Mouse (Mus musculus) spleen, adult 12 weeks (tissue): ENCODE measurements around the gene Zic2.
"Not testable (repeated sequence)": the region's sequence is repeated elsewhere in the genome, so short reads cannot be mapped to it uniquely, and the experiment has no call there.

Experiments
- DNase-seq: peaks from one replicate; pipeline ENCODE4 v3.0.0; 2022; ENCODE audit warnings: low spot score

Zic2 gene

DNA sequence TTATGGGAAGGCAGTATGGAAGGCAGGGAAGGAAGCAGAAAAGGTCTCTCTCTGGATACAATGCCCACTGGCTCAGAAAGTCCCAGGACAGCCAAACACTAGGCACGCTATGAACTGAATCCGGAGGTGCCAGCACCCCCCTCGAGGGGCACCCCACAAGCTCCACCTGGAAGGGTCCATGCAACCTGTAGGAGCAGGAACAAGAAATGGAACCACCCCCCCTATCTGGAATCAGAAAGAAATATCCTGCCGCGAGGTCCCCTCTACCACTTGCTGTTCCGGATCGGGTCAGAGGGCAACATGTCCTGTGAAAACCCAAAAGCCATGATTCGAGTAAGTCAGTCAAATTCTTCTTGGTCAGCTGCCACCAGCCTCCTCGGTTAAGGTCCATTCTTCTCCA lies 13.3 kb upstream of the Zic2 start:
- no peak for DNase-seq

DNA sequence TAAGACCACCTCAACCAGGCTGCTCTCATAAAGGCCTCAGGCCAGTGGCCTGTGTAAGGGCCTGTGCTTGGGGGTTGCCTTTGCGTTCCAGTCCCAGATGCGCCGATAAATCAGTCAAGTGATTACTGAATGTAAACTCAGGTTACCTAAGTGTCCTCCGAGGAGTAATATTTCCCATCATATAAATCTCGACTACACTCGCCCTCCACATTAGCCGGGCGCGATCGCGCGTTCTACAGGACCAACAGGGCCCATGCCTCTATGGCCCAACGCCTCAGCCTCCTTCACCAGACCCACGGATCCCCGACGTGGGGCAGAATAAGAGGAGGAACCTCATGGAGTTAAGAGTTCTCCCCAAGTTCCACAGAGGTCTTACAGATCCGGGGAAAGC lies 12.6 kb upstream of the Zic2 start:
- no peak for DNase-seq

DNA sequence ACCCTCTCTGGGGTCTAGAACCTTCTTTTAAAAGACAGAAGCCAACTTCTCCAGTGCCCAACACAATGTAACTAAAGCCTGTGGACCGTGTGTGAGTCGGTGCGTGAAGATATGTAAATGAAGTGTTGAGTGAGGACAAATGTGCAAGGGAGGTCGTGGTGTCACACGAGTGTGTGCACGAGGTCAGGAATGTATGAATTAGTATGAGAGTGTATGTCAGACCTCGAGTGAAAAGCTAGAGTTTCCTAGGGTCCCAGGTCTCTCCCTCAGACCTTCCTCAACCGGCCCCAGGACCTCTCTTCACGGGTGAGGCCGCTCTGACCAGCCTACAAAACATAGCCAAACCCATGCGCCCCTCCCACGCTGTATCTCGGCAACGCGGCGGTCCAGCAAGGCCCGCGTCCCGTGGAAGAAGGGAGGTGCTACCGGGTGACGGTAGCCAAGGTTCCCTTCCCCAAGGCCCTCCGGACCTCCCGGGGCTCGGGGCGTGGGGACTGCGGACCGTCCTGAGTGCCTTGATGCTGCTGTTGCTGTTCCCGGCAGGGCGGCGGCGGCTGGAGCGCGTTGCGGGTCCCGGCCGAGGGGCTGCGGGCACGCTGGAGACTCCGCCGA lies 12.0 kb upstream of the Zic2 start:
- no peak for DNase-seq

DNA sequence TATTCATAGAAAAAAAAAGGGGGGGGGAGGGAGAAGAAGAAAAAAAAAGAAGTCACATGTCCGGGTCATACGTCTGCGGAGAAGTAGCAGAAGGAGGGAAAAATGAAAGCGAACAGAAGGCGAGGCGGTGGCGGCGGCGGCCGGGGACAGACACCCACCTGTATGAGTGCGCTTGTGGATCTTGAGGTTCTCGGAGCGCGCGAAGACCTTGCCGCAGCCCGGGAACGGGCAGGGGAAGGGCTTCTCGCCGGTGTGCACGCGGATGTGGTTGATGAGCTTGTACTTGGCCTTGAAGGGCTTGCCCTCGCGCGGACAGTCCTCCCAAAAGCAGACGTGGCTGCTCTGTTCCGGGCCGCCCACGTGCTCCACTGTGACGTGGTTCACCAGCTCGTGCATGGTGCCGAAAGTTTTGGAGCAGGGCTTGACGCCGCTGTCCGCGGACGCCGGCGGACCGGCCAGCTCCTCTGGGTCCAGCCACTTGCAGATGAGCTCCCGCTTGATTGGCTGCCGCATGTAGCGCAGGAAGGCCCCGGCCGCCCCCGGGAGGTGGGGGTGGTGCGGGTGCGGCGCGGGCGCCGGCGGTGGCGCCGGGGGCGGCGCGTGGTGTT lies 11.4 kb upstream of the Zic2 start:
- DNase-seq, result not testable (repeated sequence)

DNA sequence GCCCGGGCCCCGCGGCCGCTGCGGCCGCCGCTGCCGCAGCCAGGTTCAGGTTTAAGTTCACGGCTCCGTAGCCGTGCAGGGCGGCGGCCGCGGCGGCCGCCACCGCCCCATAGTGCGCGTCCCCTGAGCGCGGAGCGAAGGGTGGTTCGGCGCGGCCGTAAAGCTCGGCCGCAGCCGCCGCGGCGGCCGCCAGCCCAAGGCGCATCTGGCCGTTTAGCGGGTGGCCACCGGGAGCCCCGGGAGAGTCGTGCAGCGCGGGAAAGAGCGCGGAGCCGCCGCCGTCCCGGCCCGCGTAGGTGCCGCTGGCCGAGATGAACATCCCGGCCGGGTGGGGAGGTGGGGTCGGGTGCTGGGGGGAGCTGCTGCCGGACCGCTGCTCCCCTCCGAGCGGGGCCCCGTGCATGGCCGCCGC lies 10.9 kb upstream of the Zic2 start:
- no peak for DNase-seq

DNA sequence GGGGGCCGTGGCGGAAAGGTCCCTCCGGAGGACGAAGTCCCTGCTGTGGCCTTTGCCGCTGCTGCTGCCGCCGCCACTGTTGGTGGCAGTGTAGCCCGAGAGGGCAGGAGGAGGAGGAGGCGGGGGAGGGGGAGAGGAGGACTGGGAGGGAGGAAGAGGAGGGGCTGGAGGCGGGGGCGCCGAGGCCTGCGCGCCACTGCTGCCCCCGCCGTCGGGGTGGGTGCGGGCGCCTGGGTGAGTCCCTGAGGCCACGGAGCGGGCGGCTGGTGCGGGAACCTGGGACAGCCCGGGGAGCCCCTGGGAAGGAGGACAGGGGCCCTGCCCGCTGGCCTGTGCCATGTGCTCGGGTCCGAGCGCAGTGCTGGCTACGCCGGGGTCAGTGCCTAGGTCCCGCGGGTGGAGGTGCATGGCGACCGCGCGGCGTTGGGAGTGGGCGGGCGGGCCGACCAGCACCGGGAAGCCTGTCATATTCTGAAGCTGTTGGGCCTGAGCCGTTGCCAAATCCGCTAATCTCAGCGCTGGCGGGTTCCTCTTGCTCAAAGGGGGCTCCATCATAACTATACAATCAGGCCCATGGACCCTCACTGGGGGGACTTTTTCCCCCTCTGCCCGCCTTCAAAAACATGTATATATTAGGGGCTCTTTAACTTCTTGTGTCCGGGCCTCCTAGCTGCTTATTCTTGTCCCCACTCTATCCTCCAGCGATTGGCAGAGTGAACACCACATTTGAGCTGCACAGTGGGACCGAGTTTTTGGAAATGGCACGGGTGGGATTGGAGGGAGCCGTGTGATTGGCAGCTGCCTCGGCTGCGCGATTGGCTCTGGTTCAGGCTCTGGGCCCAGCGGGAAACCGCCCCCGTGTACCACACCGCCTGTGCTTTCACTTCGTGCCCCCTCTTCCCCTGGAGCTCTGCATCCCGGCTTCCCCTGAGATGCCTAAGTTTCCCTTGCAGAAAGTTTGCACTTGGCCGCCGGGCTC lies 10.2 kb upstream of the Zic2 start, which contains the start of gene Zic5:
Gene Zic5 (minus strand): TSS at position 915 of the 979 bp plus-strand sequence.
- no peak for DNase-seq

DNA sequence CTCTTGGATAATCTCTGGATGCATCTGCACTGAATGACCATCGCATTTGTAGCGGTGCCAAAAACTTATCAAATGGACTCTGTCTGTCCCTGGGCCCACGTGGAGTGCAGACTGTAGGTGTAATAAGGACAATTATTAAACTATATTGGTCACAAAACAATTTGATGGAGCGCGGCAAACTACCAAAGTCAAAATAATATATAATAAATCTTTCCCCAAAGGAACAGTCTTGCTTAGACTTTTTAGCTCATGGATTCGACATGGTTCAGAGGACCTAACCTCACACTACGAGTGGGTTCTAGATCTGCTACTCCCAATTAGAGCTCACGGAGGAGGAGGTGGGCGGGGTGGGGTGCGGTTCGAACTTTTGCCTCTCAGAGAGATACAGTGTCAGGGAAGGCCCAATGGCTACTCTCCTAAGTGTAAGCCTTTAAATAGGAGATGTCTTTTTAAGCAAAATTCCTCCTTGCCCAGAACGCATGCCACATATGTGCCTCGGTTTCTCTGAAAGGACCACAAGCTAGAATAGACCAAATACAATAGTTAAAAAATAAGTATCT lies 9.2 kb upstream of the Zic2 start:
- no peak for DNase-seq

DNA sequence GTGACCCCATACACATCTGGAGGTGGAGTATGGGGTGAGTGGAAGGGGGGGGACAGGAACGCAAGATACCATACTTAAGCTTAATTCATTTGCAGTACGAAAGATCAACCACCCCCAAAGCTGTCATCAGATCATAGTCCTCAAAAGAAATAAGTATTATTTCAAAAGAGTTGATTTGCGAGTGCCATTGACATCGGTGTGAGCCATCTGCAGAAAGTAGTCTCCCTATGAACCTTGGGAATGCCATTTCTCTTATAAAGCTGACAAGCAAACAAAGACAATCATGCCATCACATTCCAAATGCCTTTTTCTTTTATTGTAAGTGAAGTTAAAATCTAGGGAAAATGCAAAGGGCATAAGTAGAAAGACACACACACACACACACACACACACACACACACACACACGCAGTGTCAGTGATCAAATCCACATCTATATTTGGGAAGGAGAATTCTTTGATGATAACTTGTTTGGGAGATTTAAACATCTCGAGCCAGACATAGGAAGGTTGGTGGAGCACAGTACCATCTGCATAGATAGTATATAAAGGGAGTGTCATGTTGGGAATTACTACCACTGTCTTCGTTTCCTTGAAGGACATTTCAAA lies 8.4 kb upstream of the Zic2 start:
- no peak for DNase-seq

DNA sequence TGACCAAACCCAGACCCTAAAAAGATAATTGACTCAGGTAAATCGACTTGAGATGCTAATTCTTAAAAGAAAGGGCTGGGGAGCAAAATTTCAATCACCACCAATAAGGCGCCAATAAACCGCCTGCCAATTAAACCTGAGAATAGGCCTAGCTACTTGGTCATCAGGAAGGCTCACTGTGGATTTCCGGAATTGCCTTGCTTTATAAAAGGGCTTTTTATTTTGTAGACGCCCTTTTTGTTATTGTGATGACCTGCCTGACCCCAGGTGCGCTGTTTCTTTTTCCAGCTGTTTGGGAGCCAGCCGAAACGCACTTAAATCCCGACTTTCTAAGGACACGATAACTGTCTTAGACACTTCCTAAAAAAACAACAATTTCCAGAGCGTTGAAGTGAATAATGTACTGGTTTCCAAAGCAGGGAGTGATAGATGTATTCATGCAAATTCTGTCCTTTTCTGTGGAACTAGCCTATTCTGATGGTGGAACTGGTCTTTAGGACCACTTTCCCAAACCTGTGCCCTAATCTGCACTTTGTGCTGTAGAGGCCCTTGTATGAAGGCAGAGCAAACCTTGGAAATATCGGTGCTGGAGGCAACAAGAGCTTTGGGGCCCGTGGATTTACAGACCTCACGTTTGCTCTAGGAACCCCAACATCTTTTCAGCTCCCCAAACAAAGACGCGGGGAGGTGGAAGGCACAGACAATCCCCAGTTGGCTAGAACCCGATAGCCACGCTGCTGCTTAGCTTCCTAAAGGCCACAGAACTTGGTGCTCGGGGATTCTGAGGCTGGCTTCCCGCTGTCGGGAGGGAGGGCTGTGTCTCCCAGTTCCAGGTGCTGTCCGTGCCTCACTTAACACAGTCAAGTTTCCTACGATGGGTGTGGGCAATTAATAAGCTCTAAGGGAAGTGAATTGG lies 7.1 kb upstream of the Zic2 start:
- DNase-seq, result no peak

DNA sequence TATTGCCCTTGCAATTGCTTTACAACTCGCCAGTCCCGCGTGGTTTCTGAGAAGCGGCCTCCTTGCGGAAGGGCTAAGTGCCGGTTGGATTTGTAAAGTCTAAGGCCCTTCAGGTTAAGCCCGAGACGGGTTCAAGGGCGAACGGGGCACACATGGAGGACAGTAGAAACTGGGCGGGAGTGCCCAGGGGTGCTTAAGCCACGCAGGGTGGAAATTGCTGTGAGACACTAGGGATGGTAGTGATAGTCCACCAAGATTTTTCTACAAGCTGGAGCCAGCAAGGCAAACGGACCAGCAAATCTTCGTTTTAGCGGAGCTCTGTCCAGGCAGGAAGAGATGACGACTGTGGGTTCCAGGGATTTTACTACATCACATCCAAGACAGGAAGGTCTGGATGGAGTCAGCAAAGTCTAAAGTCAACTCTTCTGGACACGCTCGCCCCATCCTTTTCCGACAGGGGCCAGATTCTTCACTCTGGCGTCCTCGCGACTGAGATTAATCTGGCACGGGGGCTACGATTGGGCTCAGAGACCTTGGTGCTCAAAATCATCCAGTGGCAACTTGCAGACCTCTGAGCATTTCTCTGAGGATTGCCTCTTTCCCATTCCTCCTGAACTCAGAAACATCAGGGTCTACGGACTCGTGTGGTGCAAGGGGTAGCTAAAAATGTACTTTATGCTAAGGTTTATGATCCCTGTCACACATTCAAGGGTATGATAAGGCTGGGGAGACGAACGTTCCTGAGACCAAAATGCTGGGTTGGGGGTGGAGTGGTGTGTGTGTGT lies 6.1 kb upstream of the Zic2 start:
- no peak for DNase-seq

DNA sequence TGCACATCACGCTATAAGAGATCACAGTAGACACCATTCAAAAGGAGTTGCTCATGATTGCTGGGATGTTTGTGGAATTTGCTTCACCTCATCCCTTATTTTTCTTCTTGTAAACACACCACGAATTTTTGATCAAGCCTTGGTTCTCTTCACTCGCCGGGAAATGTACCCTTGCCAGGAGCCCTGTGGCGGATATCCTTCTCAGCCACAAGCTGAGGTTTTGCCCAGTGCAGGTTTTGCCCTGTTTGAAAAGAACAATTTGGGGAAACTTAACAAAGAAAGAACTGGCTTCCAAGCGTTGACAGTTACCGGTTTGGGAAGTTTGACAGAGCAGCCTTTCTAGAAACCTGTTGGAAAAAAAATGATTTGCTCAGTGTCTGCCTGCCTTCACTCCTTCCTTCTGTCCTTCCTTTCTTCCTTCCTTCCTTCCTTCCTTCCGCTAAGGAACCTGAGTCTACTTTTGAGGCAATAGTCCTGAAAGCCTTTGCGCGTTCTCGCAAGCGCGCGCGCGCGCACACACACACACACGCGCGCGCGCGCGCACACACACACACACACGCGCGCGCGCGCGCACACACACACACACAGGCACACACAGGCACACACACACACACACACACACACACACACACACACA lies 3.7 kb upstream of the Zic2 start:
- DNase-seq, result no peak

DNA sequence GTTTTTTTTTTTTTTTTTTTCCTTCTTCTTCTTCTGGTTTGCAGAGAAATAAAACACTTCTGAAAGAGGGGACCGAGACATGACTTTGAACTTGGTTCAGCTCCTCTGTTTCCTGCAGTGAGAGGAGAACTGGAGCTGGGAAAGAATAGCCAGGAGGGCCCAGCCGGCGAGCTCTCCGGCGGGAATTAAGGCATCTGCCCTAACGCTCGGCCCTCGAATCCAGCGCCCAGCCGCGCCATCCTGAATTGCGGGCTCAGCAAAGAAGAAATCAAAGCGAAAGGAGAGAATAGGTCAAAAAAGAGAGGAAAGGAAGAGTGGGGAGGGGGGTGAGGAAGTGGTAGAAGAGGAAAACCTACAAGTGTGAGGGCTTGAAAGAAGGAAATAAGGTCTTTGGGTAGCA lies 3.1 kb upstream of the Zic2 start:
- DNase-seq, result no peak

DNA sequence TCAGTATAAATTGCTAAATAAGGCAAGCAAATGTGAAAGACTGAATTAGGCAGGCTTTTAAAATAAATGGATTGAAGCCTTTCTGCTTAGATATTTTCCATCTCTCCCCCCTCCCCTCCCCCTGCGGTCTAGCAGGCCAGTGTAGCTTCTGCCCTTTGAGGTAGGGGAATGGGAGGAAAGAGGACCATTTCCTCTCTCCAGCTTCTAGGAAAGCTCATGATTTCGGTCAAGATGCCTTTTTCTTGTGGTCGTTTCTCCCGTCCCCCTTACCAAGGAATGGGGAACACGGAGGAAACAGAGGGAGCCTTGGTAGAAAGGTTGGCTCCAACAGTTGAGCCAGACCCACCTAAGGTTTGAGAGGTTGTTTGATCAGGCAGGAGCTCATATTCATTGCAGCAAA lies 2.6 kb upstream of the Zic2 start:
- no peak for DNase-seq

DNA sequence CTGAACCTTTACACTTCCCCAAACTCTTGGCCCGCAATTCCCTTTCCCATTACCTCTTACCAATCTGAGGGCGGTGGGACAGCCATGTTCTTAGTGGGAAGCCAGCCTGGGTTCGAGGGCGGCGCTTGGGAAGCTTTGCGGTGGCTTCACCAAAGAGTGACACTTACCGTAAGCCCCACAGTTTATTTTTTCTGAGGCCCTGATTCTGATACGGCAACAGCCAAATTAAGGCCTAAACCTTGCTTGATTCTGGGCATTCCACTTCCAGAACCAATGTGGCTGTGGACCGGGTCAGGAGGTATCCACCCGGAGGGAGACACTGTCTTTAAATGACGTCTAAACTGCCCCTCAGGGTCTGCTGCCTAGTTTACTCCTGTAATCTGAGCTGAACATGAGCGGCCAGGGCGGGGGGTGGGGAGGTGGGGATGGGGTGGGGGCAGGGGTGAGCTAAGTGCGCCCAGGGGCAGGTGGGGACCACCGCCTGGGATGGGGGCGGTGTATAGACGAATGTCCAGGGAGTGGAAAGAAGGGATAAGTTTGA lies 2.0 kb upstream of the Zic2 start:
- no peak for DNase-seq

DNA sequence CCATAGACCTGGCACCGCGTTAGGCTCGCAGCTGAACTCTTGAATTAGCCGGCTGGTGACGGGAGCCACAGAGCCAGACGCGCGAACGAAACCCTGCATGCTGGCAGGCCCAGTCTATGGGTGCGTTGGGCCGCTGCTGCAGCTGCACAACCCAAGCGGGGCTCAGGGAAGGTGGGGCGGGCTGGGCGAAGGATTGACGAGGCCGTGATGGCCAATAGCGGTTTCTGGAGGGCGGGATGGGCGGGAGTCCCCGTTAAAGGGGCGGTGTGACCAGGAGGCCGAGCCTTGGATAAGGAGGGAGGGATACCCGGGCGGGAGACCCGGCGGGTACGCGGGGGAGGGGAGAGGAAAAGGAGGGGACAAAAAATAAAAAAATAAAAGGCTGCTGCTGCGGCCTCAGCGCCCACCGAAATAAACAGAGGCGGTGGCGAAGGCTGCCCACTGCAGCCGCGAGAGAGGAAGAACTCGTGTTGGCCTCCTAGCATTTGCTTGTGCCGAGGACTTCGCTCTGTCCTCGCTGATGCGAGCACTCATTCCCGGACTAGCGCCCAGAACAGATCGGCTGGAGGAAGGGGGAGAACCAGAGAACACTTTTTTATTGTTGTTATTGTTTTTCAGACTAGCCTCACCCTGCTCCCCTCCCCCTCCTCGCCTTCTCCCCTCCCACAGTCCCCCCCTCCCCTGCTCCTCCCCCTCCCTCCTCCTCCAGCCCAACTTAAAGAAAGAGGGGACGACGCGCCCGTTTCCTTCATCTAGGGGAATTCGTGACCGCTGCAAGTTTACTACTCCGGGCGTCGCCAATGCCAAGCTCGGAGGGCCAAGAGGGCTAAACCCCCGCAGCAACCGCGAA lies 969 bp upstream of the Zic2 start:
- DNase-seq, result no peak

DNA sequence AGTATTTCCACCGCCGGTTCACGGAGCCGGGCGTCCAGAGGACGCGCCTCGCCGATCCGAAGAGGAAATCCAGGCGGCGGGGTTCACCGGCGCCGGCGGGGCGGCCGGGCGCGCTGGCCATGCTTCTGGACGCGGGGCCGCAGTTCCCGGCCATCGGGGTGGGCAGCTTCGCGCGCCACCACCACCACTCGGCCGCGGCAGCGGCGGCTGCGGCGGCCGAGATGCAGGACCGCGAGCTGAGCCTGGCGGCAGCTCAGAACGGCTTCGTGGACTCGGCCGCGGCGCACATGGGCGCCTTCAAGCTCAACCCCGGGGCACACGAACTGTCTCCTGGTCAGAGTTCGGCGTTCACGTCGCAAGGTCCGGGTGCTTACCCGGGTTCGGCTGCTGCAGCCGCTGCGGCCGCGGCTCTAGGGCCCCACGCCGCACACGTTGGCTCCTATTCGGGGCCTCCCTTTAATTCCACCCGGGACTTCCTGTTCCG lies 364 bp downstream of the Zic2 start:
- no peak for DNase-seq

DNA sequence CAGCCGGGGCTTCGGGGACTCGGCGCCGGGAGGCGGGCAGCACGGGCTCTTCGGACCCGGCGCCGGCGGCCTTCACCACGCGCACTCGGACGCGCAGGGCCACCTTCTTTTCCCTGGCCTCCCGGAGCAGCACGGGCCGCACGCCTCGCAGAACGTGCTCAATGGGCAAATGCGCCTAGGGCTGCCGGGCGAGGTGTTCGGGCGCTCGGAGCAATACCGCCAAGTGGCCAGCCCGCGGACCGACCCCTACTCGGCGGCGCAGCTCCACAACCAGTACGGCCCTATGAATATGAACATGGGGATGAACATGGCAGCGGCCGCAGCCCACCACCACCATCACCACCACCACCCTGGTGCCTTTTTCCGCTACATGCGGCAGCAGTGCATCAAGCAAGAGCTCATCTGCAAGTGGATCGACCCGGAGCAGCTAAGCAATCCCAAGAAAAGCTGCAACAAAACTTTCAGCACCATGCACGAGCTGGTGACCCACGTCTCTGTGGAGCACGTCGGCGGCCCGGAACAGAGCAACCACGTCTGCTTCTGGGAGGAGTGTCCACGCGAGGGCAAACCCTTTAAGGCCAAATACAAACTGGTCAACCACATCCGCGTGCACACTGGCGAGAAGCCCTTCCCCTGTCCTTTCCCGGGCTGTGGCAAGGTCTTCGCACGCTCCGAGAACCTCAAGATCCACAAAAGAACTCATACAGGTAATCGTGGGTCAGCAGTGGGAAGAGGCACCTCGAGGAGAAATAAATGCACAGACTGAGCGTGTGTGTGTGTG lies 996 bp downstream of the Zic2 start:
- no peak for DNase-seq

DNA sequence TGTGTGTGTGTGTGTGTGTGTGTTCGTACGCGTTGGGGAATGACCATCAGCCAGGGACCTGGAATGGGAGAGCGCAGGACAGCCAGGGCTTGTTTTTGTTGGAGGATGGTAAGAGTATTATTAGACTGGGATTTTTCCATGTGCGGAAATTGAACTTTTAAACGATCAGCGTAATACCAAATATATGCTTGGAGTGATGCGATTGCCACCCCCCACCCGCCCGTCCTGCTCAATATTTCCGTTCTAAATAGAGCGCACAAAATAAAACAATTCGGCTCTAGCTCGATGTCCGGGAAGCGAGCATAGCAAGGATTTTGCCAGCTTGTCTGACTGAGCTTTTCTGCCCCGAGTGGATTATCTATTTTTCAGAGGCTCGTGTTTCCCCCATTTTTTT lies 1.6 kb downstream of the Zic2 start:
- no peak for DNase-seq
